Mouse (Mus musculus) liver, embryonic 12.5 days (tissue): Measurements from ENCODE around the gene Prss40. TPM values are rescaled to one million over a fixed set of nuclear protein-coding genes. Genes with fewer than 3 reads are reported as not detected.
A peak's percentile ranks its signal among the peaks of the same experiment; 100 is the strongest.
"Not testable (repeated sequence)": the region's sequence is repeated elsewhere in the genome, so short reads cannot be mapped to it uniquely, and the experiment has no call there.

Experiments used
- ATAC-seq: fragments of 200-750 bp; cut with Nextera tagmentation; 2 replicates; pipeline ENCODE4 v1.8.0; 2017; ENCODE audit warnings: moderate number of reproducible peaks, mild to moderate bottlenecking, moderate library complexity
- H3K27ac ChIP-seq: fragments of 300-500 bp; sonication (generic); 2 replicates; pipeline ENCODE4 v1.5.1; 2016; ENCODE audit warnings: mild to moderate bottlenecking
- H3K27me3 ChIP-seq: fragments of 300-500 bp; sonication (generic); replicated peaks from 2 replicates; pipeline ENCODE4 v1.6.1; 2016; ENCODE audit warnings: mild to moderate bottlenecking, moderate library complexity
- H3K36me3 ChIP-seq: fragments of 300-500 bp; sonication (generic); 2 replicates; pipeline ENCODE4 v1.6.1; 2016; ENCODE audit warnings: mild to moderate bottlenecking, moderate library complexity
- H3K4me1 ChIP-seq: fragments of 300-500 bp; sonication (generic); 2 replicates; pipeline ENCODE4 v1.6.1; 2016
- H3K4me2 ChIP-seq: fragments of 300-500 bp; sonication (generic); 2 replicates; pipeline ENCODE4 v1.6.1; 2016; ENCODE audit warnings: mild to moderate bottlenecking, moderate library complexity
- H3K4me3 ChIP-seq: fragments of 300-500 bp; sonication (generic); 2 replicates; pipeline ENCODE4 v1.5.1; 2016; ENCODE audit warnings: mild to moderate bottlenecking, moderate library complexity
- H3K9ac ChIP-seq: fragments of 300-500 bp; sonication (generic); 2 replicates; pipeline ENCODE4 v1.6.1; 2016; ENCODE audit warnings: mild to moderate bottlenecking, moderate library complexity
- H3K9me3 ChIP-seq: fragments of 300-500 bp; sonication (generic); replicated peaks from 2 replicates; pipeline ENCODE4 v1.6.1; 2016; ENCODE audit warnings: mild to moderate bottlenecking, moderate library complexity
- WGBS: fragments of 180-500 bp; shearing (Covaris S2); methylation state at CpG from one replicate; pipeline ENCODE4 v1.1.7; 2016; ENCODE audit not compliant: insufficient replicate concordance; 5-methylcytosine and 5-hydroxymethylcytosine counted together
- polyA plus RNA-seq: library from polyadenylated mRNA; unstranded; fragments of >200 nt; fragmentation: Nextera tagmentation; extraction: Ambion mirVana; gene quantifications from 2 replicates; pipeline ENCODE4 v1.2.1, GENCODE M21; 2016

Gene Prss40
- polyA plus RNA-seq, 1 experiment from 2014 or later: not detected

GRCm38 (mm10) chr1:34522850-34523244, 37.9 kb downstream of the Prss40 start:
- no peaks in the 10 kb centered on the region for H3K27me3 ChIP-seq
- no peak overlapping the region for H3K27ac ChIP-seq
- no peak for ATAC-seq
- H3K9ac ChIP-seq: no peak overlapping the region
- 44% methylated on average over 3 of the region's 3 CpGs for WGBS
- H3K4me3 ChIP-seq: no peak overlapping the region
- no peak overlapping the region for H3K4me2 ChIP-seq
- H3K36me3 ChIP-seq: no peaks in the 10 kb centered on the region
- H3K4me1 ChIP-seq: no peaks in the 10 kb centered on the region
- no peaks in the 10 kb centered on the region for H3K9me3 ChIP-seq

DNA sequence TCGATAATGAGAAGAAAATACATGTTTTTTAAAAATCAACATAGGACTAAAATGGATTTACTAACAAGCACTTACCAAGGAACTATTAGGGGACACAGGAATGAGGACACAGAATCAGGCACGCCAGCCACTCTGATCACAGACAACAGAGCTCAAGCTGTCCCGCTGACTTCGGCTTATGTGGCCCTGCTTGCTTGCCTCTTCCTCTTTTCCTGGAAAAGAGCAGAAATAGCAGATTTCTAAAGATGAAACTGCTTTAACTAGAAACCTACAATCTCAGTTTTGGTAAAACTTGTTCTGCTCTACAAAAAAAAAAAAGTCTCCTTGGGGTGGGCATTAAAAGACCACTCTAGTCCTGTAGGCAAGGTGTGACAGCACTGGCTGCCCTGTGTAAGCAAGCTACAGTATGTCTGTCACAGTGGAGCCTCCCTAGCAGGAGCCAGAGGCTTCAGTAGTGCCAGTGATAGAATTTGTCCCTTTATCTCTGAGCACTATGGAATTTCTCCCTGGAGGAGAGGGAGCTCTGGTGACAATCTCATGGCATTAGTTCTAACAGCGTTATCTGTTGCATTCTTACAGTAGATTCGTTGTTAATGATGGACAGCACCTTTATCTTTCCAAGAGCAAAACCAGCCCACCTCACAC, 38.4 kb downstream of the Prss40 start:
- H3K4me2 ChIP-seq: no peak overlapping the region
- no peaks in the 10 kb centered on the region for H3K4me1 ChIP-seq
- H3K27me3 ChIP-seq: no peaks in the 10 kb centered on the region
- H3K36me3 ChIP-seq: no peaks in the 10 kb centered on the region
- no peak overlapping the region for H3K4me3 ChIP-seq
- H3K9ac ChIP-seq: no peak overlapping the region
- ATAC-seq: no peak
- WGBS: 23% methylated on average over 6 of the region's 6 CpGs
- no peaks in the 10 kb centered on the region for H3K9me3 ChIP-seq
- H3K27ac ChIP-seq: no peak overlapping the region

GRCm38 (mm10) chr1:34518259-34518658, 42.5 kb downstream of the Prss40 start:
- Histone ChIP-seq H3K27ac (no peak overlapping the region), H3K27me3 (no peaks in the 10 kb centered on the region), H3K4me2 (no peak overlapping the region), H3K4me1 (no peaks in the 10 kb centered on the region), H3K9me3 (no peaks in the 10 kb centered on the region), H3K36me3 (no peaks in the 10 kb centered on the region), H3K9ac (no peak overlapping the region), H3K4me3 (no peak overlapping the region)
- 55% methylated on average over 1 of the region's 1 CpGs for WGBS
- ATAC-seq: no peak

DNA sequence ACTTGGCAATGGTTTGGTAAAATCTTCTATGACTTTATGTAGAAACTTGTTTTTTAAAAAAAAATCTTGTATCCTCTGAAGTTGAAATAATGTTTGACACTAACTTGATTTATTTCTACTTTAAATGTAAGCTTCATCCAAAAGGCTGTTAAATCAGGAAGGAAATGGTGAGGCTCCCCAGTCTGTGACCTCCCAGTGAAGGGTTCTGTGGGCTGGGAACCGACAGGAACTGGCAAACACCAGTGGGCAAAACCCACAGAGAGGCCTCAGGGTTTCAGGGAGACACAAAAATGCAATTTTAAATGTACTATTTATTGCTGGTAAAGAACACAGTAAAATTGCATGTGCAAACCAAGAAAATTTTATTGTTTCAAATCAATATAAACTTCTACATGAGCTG, 42.9 kb downstream of the Prss40 start:
- not testable (repeated sequence) for H3K4me2 ChIP-seq, H3K27ac ChIP-seq, H3K9me3 ChIP-seq, H3K4me3 ChIP-seq, ATAC-seq, H3K4me1 ChIP-seq, H3K27me3 ChIP-seq, H3K9ac ChIP-seq, H3K36me3 ChIP-seq
- WGBS: 17% methylated on average over 1 of the region's 1 CpGs

DNA sequence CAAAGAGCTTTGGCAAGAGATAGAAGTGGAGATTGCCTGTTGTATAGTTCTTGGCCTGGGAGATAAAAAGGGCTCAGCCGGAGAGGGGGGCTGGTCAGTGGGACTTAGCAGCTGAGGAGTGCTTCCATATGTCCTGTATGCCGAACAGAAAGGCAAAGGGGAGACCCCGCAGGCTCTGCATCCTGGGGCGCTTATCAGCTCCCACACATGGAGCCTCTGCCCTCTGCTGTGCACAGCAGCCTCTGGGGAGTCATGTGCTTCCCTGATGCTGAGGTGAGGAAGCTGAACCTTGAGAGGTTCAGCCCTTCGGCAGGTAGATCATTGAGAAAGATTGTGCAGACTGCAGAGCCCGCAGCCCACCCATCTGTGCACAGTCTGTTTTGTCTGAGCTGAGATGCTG, 43.4 kb downstream of the Prss40 start:
- not testable (repeated sequence) for H3K4me2 ChIP-seq, H3K27me3 ChIP-seq, ATAC-seq, H3K36me3 ChIP-seq, H3K27ac ChIP-seq, H3K9me3 ChIP-seq, H3K4me3 ChIP-seq, H3K4me1 ChIP-seq, H3K9ac ChIP-seq
- WGBS: 16% methylated on average over 6 of the region's 6 CpGs

DNA sequence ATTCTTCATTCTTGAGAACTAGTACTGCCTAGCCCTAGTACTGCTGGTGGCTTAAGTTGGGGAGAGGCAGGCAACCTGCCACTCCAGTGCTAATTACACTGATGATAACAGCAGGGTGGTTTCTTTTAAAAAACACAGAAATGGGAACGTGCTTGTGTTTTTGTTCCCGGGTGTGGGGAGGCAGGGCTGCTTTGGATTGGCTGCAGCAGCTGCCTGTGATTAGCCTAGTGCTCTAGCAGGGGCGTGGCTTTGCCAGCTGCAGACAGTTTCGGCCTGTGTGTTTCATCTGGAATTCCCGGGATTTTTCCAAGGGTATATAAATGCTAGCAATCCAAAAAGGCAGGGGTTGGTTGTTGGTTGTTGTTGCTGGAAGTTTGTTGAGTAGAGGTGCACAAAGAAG, 44.1 kb downstream of the Prss40 start:
- Histone ChIP-seq H3K4me3 (no peak overlapping the region), H3K9ac (no peak overlapping the region), H3K9me3 (no peaks in the 10 kb centered on the region), H3K27me3 (no peaks in the 10 kb centered on the region), H3K36me3 (no peaks in the 10 kb centered on the region), H3K27ac (no peak overlapping the region), H3K4me2 (no peak overlapping the region), H3K4me1 (no peaks in the 10 kb centered on the region)
- no peak for ATAC-seq
- WGBS: 27% methylated on average over 5 of the region's 5 CpGs

DNA sequence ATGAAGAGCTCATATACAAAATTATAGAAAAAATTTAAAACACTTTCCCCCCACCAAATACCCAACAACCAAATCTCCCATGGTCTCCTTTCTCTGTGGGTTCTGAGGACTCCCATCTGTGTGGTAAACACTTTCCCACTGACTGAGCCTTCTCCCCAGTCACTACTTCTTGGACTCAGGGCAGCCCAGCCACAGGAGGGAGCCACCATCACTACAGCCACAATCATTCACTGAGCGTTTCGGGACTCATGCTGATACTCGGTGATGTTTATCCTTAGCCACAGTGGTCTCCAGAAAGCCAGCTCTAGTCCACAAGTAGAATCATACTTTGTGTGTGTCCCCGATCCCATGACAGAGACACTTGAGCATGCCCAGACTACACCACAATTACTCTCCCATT, 47.7 kb downstream of the Prss40 start:
- Histone ChIP-seq H3K9ac (no peak overlapping the region), H3K4me2 (no peak overlapping the region), H3K36me3 (no peaks in the 10 kb centered on the region), H3K27ac (no peak overlapping the region), H3K27me3 (no peaks in the 10 kb centered on the region), H3K4me3 (no peak overlapping the region), H3K9me3 (no peaks in the 10 kb centered on the region), H3K4me1 (peaks cover 8% of the 10 kb centered on the region)
- ATAC-seq: no peak
- 62% methylated on average over 4 of the region's 4 CpGs for WGBS

DNA sequence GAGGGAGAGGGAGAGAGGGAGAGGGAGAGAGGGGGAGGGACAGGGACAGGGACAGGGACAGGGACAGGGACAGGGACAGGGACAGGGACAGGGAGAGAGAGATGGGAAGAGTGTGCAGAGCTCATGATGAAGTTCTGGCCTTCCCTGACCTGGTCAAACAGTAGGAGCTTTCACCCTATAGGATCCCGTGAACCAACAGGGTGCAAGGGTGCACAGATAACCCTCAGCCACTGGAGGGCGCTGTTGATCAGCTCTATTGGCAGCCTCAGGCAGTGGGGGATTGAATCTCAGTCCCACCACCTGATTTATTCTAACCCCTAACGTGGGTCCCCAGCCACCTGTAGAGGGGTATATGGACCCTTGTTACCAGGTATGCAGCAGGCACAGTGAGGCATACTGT, 49.7 kb downstream of the Prss40 start:
- H3K4me3 ChIP-seq: no peak overlapping the region
- peaks cover 8% of the 10 kb centered on the region for H3K4me1 ChIP-seq
- H3K4me2 ChIP-seq: peak overlapping the region; percentile 52
- H3K9ac ChIP-seq: no peak overlapping the region
- H3K9me3 ChIP-seq: no peaks in the 10 kb centered on the region
- no peaks in the 10 kb centered on the region for H3K27me3 ChIP-seq
- no peaks in the 10 kb centered on the region for H3K36me3 ChIP-seq
- peak; percentile 44 for ATAC-seq
- 1% methylated on average over 3 of the region's 3 CpGs for WGBS
- H3K27ac ChIP-seq: no peak overlapping the region

DNA sequence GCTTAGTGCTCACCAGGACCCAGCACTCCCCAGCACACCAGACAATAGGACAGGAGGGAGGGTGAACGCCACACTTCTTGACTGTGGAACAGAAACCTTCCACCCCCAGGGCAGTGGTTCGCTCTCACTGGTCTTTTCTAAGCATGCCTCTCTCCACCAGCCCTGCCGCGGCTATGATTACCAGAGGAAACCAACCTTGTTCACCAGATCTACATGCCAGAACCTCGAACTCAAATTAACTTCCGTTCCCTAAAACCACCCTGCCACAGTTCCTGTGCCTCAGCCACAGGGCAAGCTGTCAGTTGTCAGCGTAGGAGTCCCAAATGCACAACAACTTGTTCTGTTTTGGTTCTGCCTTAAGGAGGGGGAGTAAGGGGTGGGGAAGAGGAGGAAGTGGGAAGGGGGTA, 50.2 kb downstream of the Prss40 start:
- Histone ChIP-seq H3K4me1 (peaks cover 8% of the 10 kb centered on the region), H3K27ac (no peak overlapping the region), H3K9ac (no peak overlapping the region), H3K27me3 (no peaks in the 10 kb centered on the region), H3K9me3 (no peaks in the 10 kb centered on the region), H3K4me3 (peak overlapping the region; percentile 23; the same call in 1 of the 2 replicates), H3K4me2 (peak overlapping the region; percentile 52), H3K36me3 (no peaks in the 10 kb centered on the region)
- ATAC-seq: peak; percentile 22; the same call in 1 of the 2 replicates
- WGBS: 5% methylated on average over 7 of the region's 7 CpGs

DNA sequence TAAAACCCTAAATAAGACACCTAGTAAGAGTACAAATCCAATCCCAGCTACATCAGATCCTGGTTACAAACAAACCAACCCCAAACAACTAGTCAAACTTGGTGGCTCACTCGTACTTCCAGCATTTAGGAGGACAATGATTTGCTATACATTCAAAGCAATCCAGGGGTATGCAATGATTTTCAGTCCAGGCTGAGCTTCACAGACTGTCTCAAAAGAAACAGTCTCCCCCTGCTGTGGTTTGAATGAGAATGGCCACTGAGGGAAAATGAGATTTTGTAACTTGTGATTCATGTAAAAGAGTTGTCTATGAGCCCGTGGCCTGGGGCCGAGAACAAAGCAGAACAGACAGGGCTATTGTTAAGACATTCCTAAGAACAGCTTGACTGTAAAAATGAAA, 52.8 kb downstream of the Prss40 start:
- peaks cover 8% of the 10 kb centered on the region for H3K4me1 ChIP-seq
- H3K36me3 ChIP-seq: no peaks in the 10 kb centered on the region
- no peak for ATAC-seq
- no peak overlapping the region for H3K27ac ChIP-seq
- no peaks in the 10 kb centered on the region for H3K9me3 ChIP-seq
- WGBS: 81% methylated on average over 3 of the region's 3 CpGs
- H3K9ac ChIP-seq: no peak overlapping the region
- H3K4me2 ChIP-seq: no peak overlapping the region
- no peaks in the 10 kb centered on the region for H3K27me3 ChIP-seq
- H3K4me3 ChIP-seq: no peak overlapping the region

DNA sequence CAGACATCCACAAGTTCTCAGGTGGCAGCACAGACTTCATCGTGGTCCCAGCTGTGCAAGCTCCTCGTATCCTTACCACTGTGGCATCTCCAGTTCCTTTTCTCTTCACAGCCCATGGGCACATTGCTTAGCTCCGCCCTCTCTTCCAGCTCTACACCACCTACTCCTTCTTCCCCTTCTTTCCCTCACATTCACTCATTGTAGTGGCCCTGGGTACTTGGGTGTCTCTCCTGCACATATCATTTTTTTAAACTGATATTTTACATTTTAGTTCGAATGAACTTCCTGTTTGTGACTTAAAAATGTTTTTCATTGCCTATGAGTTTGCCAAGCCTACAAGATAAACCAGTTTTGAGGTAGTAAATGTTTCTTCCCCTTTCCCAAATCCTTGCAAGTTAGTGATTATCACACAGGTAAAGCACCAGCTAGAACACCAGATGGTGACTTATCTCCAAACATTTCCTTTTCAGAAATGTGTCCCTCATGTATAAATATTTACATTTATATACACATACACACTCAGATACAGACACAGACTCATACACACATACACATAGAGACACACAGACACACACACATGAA, 54.7 kb downstream of the Prss40 start:
- H3K27ac ChIP-seq: no peak overlapping the region
- no peak overlapping the region for H3K4me3 ChIP-seq
- ATAC-seq: no peak
- no peaks in the 10 kb centered on the region for H3K36me3 ChIP-seq
- WGBS: 47% methylated on average over 4 of the region's 4 CpGs
- H3K9me3 ChIP-seq: no peaks in the 10 kb centered on the region
- H3K4me2 ChIP-seq: no peak overlapping the region
- H3K27me3 ChIP-seq: no peaks in the 10 kb centered on the region
- no peak overlapping the region for H3K9ac ChIP-seq
- peaks cover 8% of the 10 kb centered on the region for H3K4me1 ChIP-seq

GRCm38 (mm10) chr1:34505307-34505706, 55.4 kb downstream of the Prss40 start:
- H3K9ac ChIP-seq: no peak overlapping the region
- H3K4me2 ChIP-seq: no peak overlapping the region
- no peak for ATAC-seq
- 61% methylated on average over 7 of the region's 7 CpGs for WGBS
- H3K36me3 ChIP-seq: no peaks in the 10 kb centered on the region
- no peaks in the 10 kb centered on the region for H3K27me3 ChIP-seq
- H3K9me3 ChIP-seq: no peaks in the 10 kb centered on the region
- peaks cover 3% of the 10 kb centered on the region; the same call in 1 of the 2 replicates for H3K4me1 ChIP-seq
- H3K27ac ChIP-seq: no peak overlapping the region
- no peak overlapping the region for H3K4me3 ChIP-seq

DNA sequence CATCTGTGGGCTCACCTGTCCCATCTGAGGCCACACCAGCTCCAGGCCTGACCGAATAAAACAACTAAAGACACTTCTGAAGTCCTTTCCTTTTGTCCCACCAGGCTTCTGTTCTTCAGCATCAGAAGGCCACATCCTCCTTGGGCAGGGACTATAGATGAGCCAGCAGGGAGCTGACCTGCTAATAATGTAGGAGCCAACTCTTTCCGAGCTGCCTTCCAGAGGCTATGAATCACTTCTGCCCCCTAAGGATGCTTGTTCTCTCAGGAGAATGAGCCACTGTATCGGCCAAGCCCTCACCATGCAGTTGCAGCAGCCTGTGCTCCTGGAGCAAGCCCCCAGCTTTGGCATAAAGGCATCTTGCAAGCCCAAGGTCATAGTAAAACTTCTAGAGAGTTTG, 57.8 kb downstream of the Prss40 start:
- no peak for ATAC-seq
- WGBS: 66% methylated on average over 3 of the region's 3 CpGs
- H3K36me3 ChIP-seq: no peaks in the 10 kb centered on the region

More for the DNA sequence above, 57.8 kb downstream of the Prss40 start:
- Histone ChIP-seq H3K9me3 (no peaks in the 10 kb centered on the region), H3K9ac (no peak overlapping the region), H3K4me1 (no peaks in the 10 kb centered on the region), H3K27me3 (no peaks in the 10 kb centered on the region), H3K4me3 (no peak overlapping the region), H3K27ac (no peak overlapping the region), H3K4me2 (no peak overlapping the region)
